Mouse (Mus musculus) A20 (cell line): ENCODE results near the gene Ube2l6.
"Not testable (repeated sequence)": the region's sequence is repeated elsewhere in the genome, so short reads cannot be mapped to it uniquely, and the experiment has no call there.

Experiments used
- DNase-seq: peaks from one replicate; pipeline ENCODE4 v3.0.0-alpha.2; 2011; ENCODE audit warnings: low read depth, low spot score

The Ube2l6 gene

GRCm38 (mm10) chr2:84793154-84793553, 5.5 kb upstream of the Ube2l6 start:
- DNase-seq = no peak

DNA sequence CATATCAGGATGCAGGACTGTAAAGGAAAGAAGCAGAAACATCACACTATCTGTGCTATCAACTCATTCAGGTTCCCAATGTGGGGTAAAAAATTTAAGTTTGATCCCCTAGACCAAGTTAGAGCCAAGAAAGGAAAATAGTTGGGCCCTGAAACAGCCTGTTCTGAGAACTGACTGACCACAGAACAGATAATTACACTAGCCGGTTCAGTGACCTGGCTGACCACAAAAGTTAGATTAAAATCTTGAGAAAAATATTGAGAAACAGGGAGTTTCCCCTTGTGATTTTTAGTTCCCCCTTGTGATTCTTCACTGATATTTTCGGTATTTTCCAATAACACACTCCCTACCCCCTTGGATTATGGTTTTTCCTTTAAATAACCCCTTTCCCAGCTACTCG, 4.8 kb upstream of the Ube2l6 start:
- peak; percentile 56 for DNase-seq

DNA sequence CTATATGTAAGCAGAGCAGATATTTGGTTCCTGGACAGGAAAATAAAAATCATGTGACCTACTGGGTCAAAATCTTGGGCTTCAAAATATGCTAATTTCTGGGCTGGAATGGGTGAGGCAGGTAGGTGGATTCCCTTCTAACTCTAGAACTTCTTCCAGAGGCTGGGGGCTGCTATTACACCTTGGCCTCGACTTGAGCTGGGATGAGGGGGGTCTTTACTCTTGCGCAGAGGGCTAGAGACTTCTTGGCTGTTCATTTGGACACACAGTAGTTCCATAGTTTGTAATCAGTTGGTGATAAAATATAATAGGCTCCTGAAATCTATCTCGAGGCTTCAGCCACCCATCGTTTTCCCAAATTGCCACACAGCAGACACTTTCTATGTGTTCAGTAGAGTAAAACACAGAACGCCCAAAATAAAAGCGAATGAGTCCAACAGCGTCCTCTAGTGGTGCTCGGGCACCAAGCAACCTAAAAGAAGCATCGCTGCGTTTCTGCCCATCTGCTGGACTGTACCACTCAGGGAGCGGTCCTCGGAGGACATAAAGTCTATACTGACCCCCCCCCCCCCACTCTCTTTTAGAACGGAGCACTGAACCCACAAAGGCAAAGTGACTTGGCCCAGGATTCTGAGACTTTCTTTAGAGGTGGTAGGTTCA, 665 bp upstream of the Ube2l6 start:
- peak; percentile 89 for DNase-seq

DNA sequence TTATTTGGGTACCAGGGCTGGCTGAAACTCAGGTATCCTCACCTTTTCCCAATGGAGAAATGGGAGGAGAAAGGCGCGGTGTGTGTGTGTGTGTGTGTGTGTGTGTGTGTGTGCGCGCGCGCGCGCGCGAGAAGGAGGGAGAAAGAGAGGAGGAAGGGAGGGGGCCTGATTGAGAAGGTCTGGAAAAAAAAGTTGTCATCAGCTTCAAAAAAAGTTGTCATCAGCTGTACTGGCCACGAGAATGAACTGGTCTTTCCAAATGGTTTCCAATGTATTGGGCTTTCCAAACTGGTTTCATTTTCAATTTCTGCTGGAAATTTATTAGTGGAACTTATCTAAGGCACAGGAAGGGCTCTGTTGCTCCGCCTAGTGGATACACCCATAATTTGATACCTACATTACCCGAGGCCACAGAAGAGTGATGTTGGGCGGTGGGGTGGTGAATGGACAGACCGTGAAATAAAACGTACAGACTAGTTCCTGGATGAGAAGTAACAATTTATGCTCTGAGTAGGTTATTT, 473 bp downstream of the Ube2l6 start:
- peak; percentile 85 for DNase-seq

DNA sequence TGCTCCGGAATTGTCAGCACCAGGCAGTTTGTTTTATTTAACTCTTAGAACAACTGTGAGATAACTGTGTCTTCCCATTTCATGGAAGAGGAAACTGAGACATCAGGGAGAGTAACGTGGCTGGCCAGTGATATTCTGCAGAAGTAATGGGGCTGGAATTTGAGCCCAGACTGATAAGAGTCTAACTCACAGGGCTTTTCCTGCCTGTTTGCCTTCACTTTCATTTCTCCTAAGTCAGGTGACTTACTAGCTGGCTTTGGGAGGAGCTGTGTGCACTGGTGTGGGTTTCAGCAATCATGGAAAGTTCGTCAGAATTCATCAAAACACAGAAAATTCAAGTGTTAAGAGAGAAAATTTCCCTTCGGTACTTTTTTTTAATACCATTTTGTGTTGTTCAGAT, 1.7 kb downstream of the Ube2l6 start:
- DNase-seq = no peak

DNA sequence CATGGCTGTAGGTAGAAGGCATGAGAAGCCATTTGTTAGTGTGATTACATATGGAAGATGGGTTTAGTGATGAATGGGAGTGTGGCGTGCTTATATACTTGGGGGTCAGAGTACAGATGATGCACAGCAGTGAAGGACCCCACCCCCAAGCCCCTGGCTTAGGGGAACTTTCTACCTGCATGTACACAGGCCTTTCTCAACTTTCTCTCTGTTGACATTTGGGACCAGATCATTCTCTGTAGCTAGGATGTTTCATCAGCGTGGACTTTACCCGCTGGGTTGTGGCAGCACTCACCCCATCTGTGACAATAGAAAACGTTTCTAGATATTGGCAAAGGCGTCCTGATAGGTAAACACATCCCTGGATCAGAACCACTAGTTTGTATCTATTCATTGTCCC, 2.6 kb downstream of the Ube2l6 start:
- DNase-seq = not testable (repeated sequence)

GRCm38 (mm10) chr2:84803963-84804362, 5.3 kb downstream of the Ube2l6 start:
- no peak for DNase-seq

DNA sequence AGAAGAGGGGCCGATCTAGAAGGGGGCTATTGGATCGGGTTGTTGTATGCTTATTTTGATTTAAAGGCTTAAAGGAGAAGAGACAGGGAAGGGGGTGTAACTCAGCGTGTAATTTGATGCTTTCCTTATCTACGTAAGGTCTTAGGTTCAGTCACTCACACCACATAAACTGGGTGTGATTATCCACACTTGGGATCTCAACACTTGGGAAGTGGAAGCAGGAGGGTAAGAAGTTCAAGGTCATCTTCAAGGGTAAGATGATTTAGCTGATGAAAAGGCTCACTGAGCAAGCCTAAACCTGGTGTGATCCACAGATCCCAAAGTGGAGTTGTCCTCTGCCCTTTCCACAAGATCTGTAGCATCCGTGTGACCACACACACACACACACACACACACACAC, 7.9 kb downstream of the Ube2l6 start:
- no peak for DNase-seq

DNA sequence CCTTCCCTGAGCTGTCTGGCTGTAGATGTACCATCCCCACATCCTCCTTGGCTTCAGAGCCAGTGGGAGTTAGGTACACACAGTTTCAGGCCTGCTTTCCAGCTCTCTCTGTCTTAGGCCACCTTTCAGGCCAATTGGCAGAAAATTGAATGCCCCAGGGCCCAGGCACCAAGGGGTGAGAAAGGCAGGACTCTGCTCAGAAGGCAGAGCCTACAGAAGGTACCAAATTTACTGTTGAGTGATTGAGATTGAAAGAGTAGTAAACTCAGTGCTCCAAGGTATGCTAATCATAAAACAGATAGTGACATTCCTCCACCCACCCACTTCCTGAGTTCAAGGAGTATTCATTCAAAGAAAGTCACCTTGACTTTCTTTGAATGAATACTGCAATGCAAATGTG, 10.7 kb downstream of the Ube2l6 start:
- DNase-seq = no peak

DNA sequence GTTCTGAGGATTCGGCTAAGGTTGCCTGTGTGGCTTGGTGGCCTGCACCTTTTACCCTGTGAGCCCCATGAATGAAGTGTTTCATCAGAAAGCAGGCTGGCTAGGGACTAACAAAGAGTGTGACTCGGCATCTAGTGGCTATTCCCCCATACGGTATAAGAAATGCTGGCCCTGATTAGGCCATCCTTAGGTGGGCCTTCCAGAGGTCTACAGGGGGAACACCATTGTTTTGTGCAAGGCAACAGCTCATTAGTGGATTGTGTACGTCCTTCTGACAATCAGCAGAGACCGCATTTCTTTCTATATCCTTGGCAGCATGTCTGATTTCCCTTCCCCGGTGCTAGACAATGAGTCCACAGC, 11.9 kb downstream of the Ube2l6 start:
- DNase-seq = no peak

- DNase-seq = peak; percentile 81
These were observed 12.4 kb downstream of the Ube2l6 start for GRCm38 (mm10) chr2:84810886-84811577.

GRCm38 (mm10) chr2:84811880-84812279, 13.3 kb downstream of the Ube2l6 start:
- DNase-seq = no peak

DNA sequence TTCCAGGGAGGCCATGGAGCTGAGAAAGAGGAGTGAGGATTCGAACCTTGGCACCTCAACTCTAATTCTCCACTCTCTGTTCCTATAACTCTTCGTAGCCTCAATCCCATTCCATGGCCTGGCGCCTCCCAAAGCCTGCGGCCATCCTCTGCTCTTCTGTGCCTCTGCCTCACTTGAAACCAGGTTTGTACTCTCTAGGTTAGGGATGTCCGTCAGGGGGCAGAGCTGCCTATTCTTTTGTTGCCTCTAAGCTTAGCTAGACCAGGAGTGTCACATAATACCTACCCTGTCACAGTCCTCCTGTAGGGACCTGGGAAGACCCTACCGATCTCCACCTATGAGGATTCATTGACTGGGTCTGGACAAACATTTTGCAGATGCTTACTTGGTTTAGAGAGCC, 14.0 kb downstream of the Ube2l6 start:
- no peak for DNase-seq

GRCm38 (mm10) chr2:84819861-84820260, 21.2 kb downstream of the Ube2l6 start:
- peak; percentile 29 for DNase-seq

- DNase-seq = no peak
These were observed 23.9 kb downstream of the Ube2l6 start, which contains the start of gene Smtnl1 for GRCm38 (mm10) chr2:84822552-84822951. Gene Smtnl1, minus strand, starts transcription at chr2:84822652.

GRCm38 (mm10) chr2:84823237-84823636, 24.6 kb downstream of the Ube2l6 start:
- no peak for DNase-seq

DNA sequence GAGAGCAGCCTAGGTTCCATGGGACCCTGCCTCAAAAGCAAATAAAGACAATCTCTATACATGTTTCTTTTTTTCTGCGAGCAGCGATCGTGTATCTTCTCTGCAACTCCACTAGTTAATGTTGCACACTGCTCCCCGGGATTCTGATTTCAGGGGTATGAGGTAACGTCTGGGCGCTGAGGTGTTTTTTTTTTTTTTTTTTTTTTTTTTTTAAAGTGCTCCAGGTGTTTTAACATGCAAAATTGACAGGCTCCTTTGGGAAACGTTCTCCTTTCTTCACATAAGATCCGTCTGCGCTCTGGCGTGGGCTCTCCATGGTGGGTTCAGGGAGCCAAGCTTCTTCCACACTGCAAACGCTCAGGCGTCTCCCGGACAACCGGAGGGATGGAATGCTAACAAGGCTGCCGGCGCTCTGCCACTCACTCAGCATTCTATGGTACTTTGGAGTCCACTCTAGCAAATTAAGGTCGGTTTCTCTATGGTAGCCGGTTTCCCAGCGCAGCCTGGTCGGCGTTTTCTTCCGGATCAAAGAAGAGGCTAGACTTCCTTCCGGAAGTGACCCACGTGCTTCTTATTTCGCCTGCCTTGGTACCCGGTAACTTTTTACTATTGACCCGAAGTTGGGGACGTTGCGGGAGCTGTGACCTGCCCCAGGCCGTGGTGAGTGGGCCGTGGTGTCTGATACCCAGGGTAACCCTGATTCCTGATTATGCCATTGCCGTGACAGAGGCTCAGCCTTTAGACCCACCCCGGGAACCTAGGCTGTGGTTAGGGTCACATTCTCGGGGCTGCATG, 28.1 kb downstream of the Ube2l6 start, which contains the start of gene Timm10:
Timm10 (plus strand) TSS at position 510 of the 795 bp plus-strand sequence.
- DNase-seq = peak; percentile 95

GRCm38 (mm10) chr2:84827283-84827920, 28.8 kb downstream of the Ube2l6 start:
- peak; percentile 72 for DNase-seq

DNA sequence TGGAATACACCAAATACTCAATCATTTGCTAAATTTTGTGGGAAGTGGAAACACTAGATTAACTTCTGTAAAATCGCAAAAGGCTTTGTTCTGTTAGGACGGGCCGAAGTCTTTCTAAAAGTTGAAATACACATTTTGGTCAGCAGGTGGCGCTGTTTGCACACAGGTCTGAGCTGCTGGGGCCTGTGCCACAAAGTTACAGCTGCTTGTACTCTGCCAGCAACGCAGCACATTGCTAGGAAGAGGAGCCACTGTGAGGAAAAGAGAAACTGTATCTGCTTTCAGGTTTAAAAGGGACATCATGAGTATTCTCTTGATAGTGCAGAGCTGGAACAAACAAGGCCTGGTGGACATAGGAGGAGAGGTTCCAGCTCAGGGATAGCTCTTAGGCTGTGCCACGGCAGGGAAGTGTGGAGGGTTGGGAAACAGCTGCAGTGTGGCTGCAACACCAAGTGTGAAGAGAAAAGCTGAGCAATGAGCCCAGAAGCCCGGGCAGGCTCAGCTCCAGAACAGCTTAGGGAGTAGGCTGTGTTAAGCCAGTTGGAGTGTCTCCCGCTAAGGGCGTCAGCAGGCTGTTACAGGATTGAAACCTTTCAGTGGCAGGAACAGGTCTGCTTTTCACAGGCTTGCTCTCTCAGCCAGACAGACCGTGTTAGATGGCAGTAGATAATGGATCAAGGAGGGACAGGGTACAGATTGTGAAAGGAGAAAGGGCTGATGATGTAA, 33.2 kb downstream of the Ube2l6 start:
- peak; percentile 88 for DNase-seq

- DNase-seq = peak; percentile 95
These were observed 38.5 kb downstream of the Ube2l6 start for GRCm38 (mm10) chr2:84837107-84837506.
